Mouse (Mus musculus) lung, adult 2 months (tissue): ENCODE measurements around the gene Spib. TPM values are rescaled to one million over a fixed set of nuclear protein-coding genes. Genes with fewer than 3 reads are reported as not detected.

Experiments used
- DNase-seq: peaks from one replicate; pipeline ENCODE4 v3.0.0; 2022
- H3K4me1 ChIP-seq: fragments of 200-500 bp; 2 replicates; pipeline ENCODE4 v1.6.1; 2011; ENCODE audit warnings: low read length; ENCODE audit not compliant: control insufficient read depth, insufficient read depth
- H3K4me3 ChIP-seq: fragments of 200-500 bp; replicated peaks from 2 replicates; pipeline ENCODE3; 2011; ENCODE audit warnings: low read depth, mild to moderate bottlenecking, control low read depth, low read length; ENCODE audit errors: extremely low read depth
- CTCF ChIP-seq: fragments of 200-500 bp; IDR thresholded peaks from 2 replicates; pipeline ENCODE4 v1.5.1; 2011; ENCODE audit warnings: mild to moderate bottlenecking, low read length, control low read depth; ENCODE audit not compliant: insufficient read depth
- POLR2A ChIP-seq: fragments of 200-500 bp; IDR thresholded peaks from 2 replicates; pipeline ENCODE4 v1.6.1; 2011; ENCODE audit warnings: low read depth, mild to moderate bottlenecking, control low read depth, low read length, borderline replicate concordance; ENCODE audit errors: extremely low read depth
- WGBS: fragments of 180-500 bp; shearing (Covaris S2); methylation state at CpG from one replicate; pipeline ENCODE4 v1.1.7; 2018; 5-methylcytosine and 5-hydroxymethylcytosine counted together
- polyA plus RNA-seq: library from polyadenylated mRNA; depleted of rRNA; stranded (reverse); fragments of >200 nt; gene quantifications from 2 replicates; pipeline ENCODE4 v1.2.3, GENCODE M21; 2012

Spib gene
- polyA plus RNA-seq, 1 experiment: 11.7 TPM

DNA sequence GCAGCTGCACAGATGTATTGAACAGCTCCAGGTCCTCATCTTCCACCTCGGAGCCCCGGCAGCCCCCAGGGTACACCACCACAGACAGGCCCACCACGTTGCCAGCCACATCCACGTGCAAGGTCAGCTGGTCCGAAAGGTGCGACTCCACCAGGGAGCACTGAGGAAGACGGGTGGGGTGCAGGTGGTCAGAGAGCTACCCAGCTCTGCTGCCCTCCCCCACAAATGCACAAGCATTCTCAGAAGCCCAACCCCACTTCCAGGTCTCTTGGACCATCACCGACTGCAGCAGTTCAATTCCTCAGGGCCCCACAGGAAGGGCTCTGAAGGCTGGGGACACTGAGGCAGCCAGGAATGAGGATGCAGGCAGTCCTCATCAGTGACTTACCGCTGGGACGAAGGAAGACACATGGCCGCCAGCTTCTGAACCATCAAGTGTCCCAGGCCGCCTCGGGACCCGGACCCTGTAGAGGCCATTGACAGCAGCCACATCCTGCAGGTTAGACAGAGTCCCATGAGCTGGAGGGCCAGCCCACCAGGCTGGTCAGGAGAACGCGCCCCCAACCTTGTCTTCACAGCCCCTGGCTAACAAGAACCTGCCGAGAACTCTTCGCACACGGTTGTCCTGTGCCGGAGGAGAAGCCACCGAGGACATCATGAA is 39.6 kb downstream of the Spib start:
- Histone ChIP-seq H3K4me1 (no peaks in the 10 kb centered on the region), H3K4me3 (no peak overlapping the region)
- 94% methylated on average over 21 of the region's 21 CpGs for WGBS
- no peak for TF ChIP-seq POLR2A
- TF ChIP-seq CTCF: no peak
- no peak for DNase-seq

GRCm38 (mm10) chr7:44491391-44491790 is 40.5 kb downstream of the Spib start:
- DNase-seq: no peak
- Histone ChIP-seq H3K4me1 (no peaks in the 10 kb centered on the region), H3K4me3 (no peak overlapping the region)
- no peak for TF ChIP-seq POLR2A
- no peak for TF ChIP-seq CTCF
- WGBS: 95% methylated on average over 5 of the region's 5 CpGs

GRCm38 (mm10) chr7:44490281-44490680 is 41.6 kb downstream of the Spib start:
- DNase-seq: no peak
- 80% methylated on average over 4 of the region's 4 CpGs for WGBS
- no peaks in the 10 kb centered on the region for H3K4me1 ChIP-seq
- H3K4me3 ChIP-seq: no peak overlapping the region
- TF ChIP-seq CTCF: no peak
- TF ChIP-seq POLR2A: no peak

GRCm38 (mm10) chr7:44488545-44488944 is 43.3 kb downstream of the Spib start:
- DNase-seq: no peak

DNA sequence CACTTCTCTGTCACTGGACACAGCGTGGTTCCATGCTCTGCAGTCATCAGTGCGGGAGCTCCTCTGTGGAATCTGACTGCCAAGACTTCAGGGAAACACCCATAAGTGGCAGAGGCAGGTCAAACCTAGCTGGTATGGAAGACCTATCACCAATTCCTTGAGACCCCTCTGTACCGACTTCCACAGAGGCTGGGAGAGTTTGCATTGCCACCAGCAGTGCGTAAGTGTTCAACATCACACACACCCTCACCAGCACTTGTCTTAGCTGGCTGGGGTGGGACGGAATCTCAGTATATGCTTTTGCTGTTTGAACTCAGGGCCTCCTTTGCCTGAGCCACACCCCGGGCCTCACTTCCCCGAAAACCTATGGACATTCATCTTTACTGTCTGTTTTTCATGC is 43.9 kb downstream of the Spib start:
- no peak for DNase-seq
- H3K4me3 ChIP-seq: no peak overlapping the region
- TF ChIP-seq CTCF (no peak), POLR2A (no peak)
- 85% methylated on average over 7 of the region's 7 CpGs for WGBS
- no peaks in the 10 kb centered on the region for H3K4me1 ChIP-seq

More at GRCm38 (mm10) chr7:44488545-44488944, 43.3 kb downstream of the Spib start:
- 89% methylated on average over 8 of the region's 8 CpGs for WGBS
- no peak overlapping the region for H3K4me3 ChIP-seq
- H3K4me1 ChIP-seq: no peaks in the 10 kb centered on the region
- TF ChIP-seq POLR2A (no peak), CTCF (no peak)

GRCm38 (mm10) chr7:44486927-44487575 is 44.8 kb downstream of the Spib start:
- TF ChIP-seq CTCF (no peak), POLR2A (no peak)
- DNase-seq: no peak
- H3K4me3 ChIP-seq: no peak overlapping the region
- WGBS: 71% methylated on average over 13 of the region's 13 CpGs
- no peaks in the 10 kb centered on the region for H3K4me1 ChIP-seq

DNA sequence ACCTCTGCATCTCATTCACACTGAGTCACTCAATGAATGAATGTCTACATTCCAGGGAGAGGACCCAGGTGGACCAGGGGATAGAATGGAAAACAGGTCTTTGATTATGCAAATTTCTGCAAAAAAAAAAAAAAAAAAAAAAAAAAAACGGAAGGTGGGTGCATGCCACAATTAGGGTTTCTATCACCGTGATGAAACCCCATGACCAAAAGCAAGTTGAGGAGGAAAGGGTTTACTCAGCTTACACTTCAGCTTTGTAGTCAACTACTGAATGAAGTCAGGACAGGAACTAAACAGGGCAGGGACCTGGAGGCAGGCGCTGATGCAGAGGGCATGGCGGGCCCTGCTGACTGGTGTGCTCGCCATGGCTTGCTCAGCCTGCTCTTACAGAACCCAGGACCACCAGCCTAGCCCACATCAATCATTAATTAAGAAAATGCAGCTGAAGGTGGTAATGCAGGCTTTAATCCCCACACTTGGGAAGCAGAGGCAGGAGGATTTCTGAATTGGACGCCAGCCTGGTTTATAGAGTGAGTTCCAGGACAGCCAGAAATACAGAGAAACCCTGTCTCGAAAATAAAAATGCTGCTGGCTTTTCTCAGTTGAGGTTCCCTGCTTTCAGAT is 46.2 kb downstream of the Spib start:
- TF ChIP-seq POLR2A: no peak
- no peak for TF ChIP-seq CTCF
- Histone ChIP-seq H3K4me1 (no peaks in the 10 kb centered on the region), H3K4me3 (no peak overlapping the region)
- DNase-seq: no peak
- WGBS: 74% methylated on average over 7 of the region's 7 CpGs

- WGBS: 32% methylated on average over 5 of the region's 5 CpGs
- peak; percentile 99 for TF ChIP-seq CTCF
- TF ChIP-seq POLR2A: no peak
- peak; percentile 71 for DNase-seq
- no peaks in the 10 kb centered on the region for H3K4me1 ChIP-seq
- H3K4me3 ChIP-seq: no peak overlapping the region
Observed at GRCm38 (mm10) chr7:44484841-44485571, 46.9 kb downstream of the Spib start.

DNA sequence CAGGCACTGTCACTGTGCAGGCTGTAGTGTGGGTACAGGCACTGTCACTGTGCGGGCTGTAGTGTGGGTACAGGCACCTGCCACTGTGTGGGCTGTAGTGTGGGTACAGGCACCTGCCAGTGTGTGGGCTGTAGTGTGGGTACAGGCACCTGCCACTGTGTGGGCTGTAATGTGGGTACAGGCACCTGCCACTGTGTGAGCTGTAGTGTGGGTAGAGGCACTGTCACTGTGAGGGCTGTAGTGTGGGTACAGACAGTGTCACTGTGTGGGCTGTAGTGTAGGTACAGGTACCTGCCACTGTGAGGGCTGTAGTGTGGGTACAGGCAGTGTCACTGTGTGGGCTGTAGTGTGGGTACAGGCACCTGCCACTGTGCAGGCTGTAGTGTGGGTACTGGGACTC is 47.8 kb downstream of the Spib start:
- no peaks in the 10 kb centered on the region for H3K4me1 ChIP-seq
- 96% methylated on average over 1 of the region's 1 CpGs for WGBS
- TF ChIP-seq POLR2A (no peak), CTCF (no peak)
- no peak for DNase-seq
- no peak overlapping the region for H3K4me3 ChIP-seq
